Mouse (Mus musculus): ENCODE results near the gene Tmc8. TPM values are rescaled to one million over a fixed set of nuclear protein-coding genes. Genes with fewer than 3 reads are reported as not detected.
"Not testable (repeated sequence)": the region's sequence is repeated elsewhere in the genome, so short reads cannot be mapped to it uniquely, and the experiment has no call there.

Gene Tmc8
- polyA plus RNA-seq, 1 experiment from 2014 or later = 1.2 TPM

DNA sequence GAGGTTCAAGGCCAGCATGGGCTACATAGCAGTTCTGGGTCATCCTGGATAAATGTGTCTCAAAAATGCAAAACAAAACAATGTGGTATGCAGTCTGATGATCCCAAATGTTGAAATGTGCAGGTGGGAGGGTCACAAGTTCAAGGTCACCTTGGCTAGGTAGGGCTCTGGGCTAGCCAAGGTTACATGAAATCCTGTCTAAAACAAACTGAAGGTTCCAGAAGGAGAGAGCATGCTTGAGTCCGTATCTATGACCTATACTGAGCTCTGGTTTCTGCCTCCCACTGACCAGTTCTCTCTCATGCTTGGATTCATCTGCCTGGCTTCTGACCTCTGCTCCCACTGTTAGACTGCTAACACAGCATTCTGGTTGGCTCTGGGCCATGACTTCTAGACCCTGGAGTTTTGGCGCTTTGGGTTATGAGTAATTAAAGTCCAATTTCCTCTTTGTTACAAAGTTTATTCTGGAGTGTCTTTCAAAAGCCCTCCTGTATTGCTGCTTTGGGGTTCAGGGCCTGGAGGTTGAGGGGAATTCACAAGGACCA lies 47.9 kb downstream of the Tmc8 start:
- Histone ChIP-seq H3K9me3 (no peaks in the 10 kb centered on the region), H3K27me3 (no peaks in the 10 kb centered on the region), H3K4me2 (no peak overlapping the region), H3K4me1 (peaks cover 57% of the 10 kb centered on the region), H3K27ac (peak overlapping the region; percentile 75; the same call in 1 of the 2 replicates), H3K36me3 (no peaks in the 10 kb centered on the region), H3K4me3 (no peak overlapping the region), H3K9ac (no peak overlapping the region)
- 60% methylated on average over 2 of the region's 2 CpGs for WGBS
- no peak for ATAC-seq (ENCODE audit: insufficient number of reproducible peaks, low FRiP score, low TSS enrichment, low read depth)

DNA sequence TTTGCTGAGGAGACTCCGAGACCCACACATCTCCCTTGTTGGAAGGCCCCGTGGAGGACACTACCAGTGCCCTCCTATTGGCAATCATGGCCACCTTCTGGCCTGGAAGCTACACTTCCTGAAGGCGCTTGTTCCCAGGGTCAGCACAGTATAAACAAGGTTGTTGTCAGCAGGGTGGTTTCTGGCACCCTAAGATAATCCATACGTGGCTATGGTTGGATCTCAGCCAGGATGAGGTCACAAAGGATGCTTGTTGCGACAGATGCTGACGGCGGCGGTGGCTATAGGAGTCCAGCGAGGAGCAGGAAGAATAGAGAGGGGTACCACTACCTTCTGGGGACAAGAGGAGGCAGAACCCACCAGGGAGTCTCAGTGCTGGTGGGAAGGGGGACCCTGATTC lies 48.5 kb downstream of the Tmc8 start:
- no peak for ATAC-seq (ENCODE audit: insufficient number of reproducible peaks, low FRiP score, low TSS enrichment, low read depth)
- 60% methylated on average over 9 of the region's 9 CpGs for WGBS
- peaks cover 51% of the 10 kb centered on the region for H3K4me1 ChIP-seq

DNA sequence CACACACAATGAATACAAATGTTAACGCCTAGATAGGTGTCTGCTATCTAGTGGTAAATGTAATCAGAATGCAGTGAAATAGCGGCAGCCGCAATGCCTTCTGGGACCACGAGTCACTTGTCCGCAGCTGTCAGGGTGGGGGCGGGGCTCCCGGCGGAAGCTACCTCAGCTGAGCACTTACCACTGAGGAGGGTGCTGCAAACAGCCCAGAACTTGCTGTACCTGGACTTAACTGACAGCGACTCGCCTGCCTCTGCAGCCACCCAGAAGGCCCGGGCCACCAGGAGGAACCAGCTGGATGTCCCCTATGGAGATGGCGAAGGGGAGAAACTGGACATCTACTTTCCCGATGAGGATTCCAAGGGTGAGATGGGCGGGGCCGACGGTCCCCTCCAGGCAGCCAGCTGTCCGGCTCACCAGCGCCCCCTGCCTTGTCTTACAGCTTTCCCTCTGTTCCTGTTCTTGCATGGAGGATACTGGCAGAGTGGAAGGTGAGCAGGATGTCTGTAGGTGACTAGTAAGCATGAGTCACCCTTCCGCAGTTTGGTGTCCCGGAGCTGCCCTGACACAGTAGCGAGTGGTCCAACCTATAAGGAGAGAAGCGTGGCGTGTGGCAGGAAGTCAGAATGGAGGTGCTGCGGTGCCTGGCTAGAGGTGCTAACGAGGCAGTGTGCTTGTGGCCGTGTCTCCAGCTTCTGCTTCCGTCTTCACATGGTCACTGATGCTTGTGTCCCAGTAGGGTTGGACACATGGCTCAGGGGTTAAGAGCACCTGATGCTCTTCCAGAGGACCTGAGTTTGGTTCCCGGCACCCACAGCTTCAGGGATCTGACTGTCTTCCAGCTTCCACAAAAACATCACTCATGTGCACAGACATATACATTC lies 50.5 kb downstream of the Tmc8 start:
- Histone ChIP-seq H3K4me1 (peaks cover 38% of the 10 kb centered on the region), H3K4me2 (peak overlapping the region; percentile 47), H3K9ac (no peak overlapping the region), H3K9me3 (no peaks in the 10 kb centered on the region), H3K36me3 (no peaks in the 10 kb centered on the region), H3K27me3 (no peaks in the 10 kb centered on the region), H3K27ac (no peak overlapping the region), H3K4me3 (peak overlapping the region; percentile 31)
- ATAC-seq (ENCODE audit: insufficient number of reproducible peaks, low FRiP score, low TSS enrichment, low read depth) = peak; percentile 9; the same call in 1 of the 2 replicates
- WGBS = 17% methylated on average over 28 of the region's 28 CpGs

More for the DNA sequence above, 48.5 kb downstream of the Tmc8 start:
- H3K27me3 ChIP-seq = no peaks in the 10 kb centered on the region
- no peaks in the 10 kb centered on the region for H3K36me3 ChIP-seq
- H3K9ac ChIP-seq = no peak overlapping the region
- no peaks in the 10 kb centered on the region for H3K9me3 ChIP-seq
- H3K27ac ChIP-seq = no peak overlapping the region
- no peak overlapping the region for H3K4me3 ChIP-seq
- no peak overlapping the region for H3K4me2 ChIP-seq

- not testable (repeated sequence) for H3K9me3 ChIP-seq; H3K27me3 ChIP-seq; H3K4me3 ChIP-seq; ATAC-seq (ENCODE audit: insufficient number of reproducible peaks, low FRiP score, low TSS enrichment, low read depth); H3K4me2 ChIP-seq; H3K9ac ChIP-seq; H3K36me3 ChIP-seq; H3K27ac ChIP-seq
- WGBS = 90% methylated on average over 5 of the region's 6 CpGs
- H3K4me1 ChIP-seq = peaks cover 31% of the 10 kb centered on the region
These were observed 51.6 kb downstream of the Tmc8 start for GRCm38 (mm10) chr11:117833509-117833908.

DNA sequence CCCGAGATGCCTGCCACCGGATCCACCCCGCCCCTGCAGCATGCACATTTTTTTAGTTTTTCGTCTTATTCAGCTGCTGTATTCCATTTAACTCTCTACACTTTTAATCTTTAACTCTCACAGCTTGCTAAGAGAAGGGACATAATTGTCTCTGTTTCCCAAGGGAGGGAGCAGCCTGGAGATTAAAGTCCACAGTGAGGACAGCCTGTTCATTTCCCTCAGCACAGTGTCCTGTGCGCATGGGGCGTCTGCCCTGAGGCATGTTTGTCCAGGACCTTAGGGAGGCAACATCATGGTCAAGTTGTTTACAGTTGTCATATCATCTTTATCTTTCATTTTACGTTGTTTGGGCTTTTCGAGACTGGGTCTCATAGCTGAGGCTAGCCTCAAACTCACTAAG lies 52.2 kb downstream of the Tmc8 start:
- peaks cover 29% of the 10 kb centered on the region for H3K4me1 ChIP-seq
- no peak overlapping the region for H3K4me3 ChIP-seq
- ATAC-seq (ENCODE audit: insufficient number of reproducible peaks, low FRiP score, low TSS enrichment, low read depth) = no peak
- H3K9me3 ChIP-seq = no peaks in the 10 kb centered on the region
- no peak overlapping the region for H3K27ac ChIP-seq
- no peak overlapping the region for H3K9ac ChIP-seq
- 92% methylated on average over 8 of the region's 8 CpGs for WGBS
- no peaks in the 10 kb centered on the region for H3K27me3 ChIP-seq
- H3K4me2 ChIP-seq = no peak overlapping the region
- H3K36me3 ChIP-seq = no peaks in the 10 kb centered on the region

DNA sequence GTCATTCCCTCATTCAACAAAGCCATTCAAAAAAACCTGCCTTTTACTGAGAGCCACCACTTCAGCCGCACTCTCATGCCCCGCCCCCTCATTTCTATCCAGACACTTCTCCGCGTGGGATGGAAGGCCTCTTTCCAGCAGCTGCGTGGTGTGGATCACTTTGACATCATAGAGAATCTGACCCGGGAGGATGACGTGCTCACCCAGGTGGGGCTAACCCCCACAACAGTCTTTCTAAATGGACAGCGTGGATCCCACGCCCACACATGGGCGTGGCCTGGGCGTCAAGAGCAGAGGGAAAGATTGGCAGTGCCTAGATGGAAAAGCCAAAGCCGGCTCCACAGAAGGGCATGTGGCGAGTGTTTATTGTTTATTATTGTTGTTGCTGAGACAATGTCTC lies 54.4 kb downstream of the Tmc8 start:
- Histone ChIP-seq H3K36me3 (no peaks in the 10 kb centered on the region), H3K9ac (no peak overlapping the region), H3K4me3 (0 out of 2 replicates have a peak overlapping the region, but pooled peaks have one; percentile 4), H3K27ac (no peak overlapping the region), H3K4me2 (no peak overlapping the region), H3K9me3 (no peaks in the 10 kb centered on the region), H3K4me1 (peaks cover 20% of the 10 kb centered on the region), H3K27me3 (no peaks in the 10 kb centered on the region)
- 24% methylated on average over 13 of the region's 13 CpGs for WGBS
- ATAC-seq (ENCODE audit: insufficient number of reproducible peaks, low FRiP score, low TSS enrichment, low read depth) = no peak

GRCm38 (mm10) chr11:117838572-117838971 lies 56.7 kb downstream of the Tmc8 start:
- Histone ChIP-seq H3K4me1 (peaks cover 11% of the 10 kb centered on the region), H3K9me3 (no peaks in the 10 kb centered on the region), H3K4me2 (no peak overlapping the region), H3K27me3 (no peaks in the 10 kb centered on the region), H3K36me3 (no peaks in the 10 kb centered on the region), H3K9ac (no peak overlapping the region), H3K4me3 (no peak overlapping the region), H3K27ac (peak overlapping the region; percentile 50; the same call in 1 of the 2 replicates)
- ATAC-seq (ENCODE audit: insufficient number of reproducible peaks, low FRiP score, low TSS enrichment, low read depth) = 0 out of 2 replicates have a peak, but pooled peaks have one; percentile 31
- WGBS = 61% methylated on average over 2 of the region's 2 CpGs

- H3K27me3 ChIP-seq = no peaks in the 10 kb centered on the region
- peaks cover 11% of the 10 kb centered on the region for H3K4me1 ChIP-seq
- no peaks in the 10 kb centered on the region for H3K36me3 ChIP-seq
- 85% methylated on average over 1 of the region's 1 CpGs for WGBS
- no peak overlapping the region for H3K4me2 ChIP-seq
- peak overlapping the region; percentile 50; the same call in 1 of the 2 replicates for H3K27ac ChIP-seq
- ATAC-seq (ENCODE audit: insufficient number of reproducible peaks, low FRiP score, low TSS enrichment, low read depth) = no peak
- H3K9ac ChIP-seq = no peak overlapping the region
- H3K9me3 ChIP-seq = no peaks in the 10 kb centered on the region
- no peak overlapping the region for H3K4me3 ChIP-seq
These were observed 57.1 kb downstream of the Tmc8 start for GRCm38 (mm10) chr11:117839021-117839420.

DNA sequence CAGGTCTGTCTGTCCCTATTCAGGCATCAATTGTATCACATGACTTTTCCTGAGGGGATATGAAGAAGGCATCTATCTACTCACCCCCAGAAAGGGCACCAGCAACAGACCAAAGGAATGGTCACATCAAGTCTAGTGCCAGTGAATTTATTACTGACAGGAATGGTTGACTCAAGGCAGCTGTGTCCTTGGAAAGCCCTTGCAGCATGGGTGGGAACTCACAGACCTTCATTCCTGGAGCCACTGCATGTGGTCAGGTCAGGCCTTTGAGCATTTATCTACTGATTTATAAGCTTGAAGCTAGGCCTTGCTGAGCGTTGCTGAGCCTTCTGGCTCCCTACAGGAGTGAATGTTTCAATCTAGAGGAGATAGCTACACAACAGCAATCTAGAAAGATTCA lies 59.0 kb downstream of the Tmc8 start:
- Histone ChIP-seq H3K27ac (no peak overlapping the region), H3K9me3 (no peaks in the 10 kb centered on the region), H3K27me3 (no peaks in the 10 kb centered on the region), H3K9ac (no peak overlapping the region), H3K4me1 (peaks cover 11% of the 10 kb centered on the region), H3K4me3 (no peak overlapping the region), H3K36me3 (no peaks in the 10 kb centered on the region), H3K4me2 (no peak overlapping the region)
- ATAC-seq (ENCODE audit: insufficient number of reproducible peaks, low FRiP score, low TSS enrichment, low read depth) = no peak
- 39% methylated on average over 1 of the region's 1 CpGs for WGBS

Other genes with a start within 250 kb of the Tmc8 start
- gene Tnrc6c, start 127.8 kb upstream of the Tmc8 start, polyA plus RNA-seq (2015; fragmentation: Nextera tagmentation; extraction: Ambion mirVana) = 13.2 and 15.4 TPM in 2 replicates
- gene Tmc6, start 122 bp downstream of the Tmc8 start, polyA plus RNA-seq (2015; fragmentation: Nextera tagmentation; extraction: Ambion mirVana) = 24.5 and 25.9 TPM in 2 replicates
- gene 6030468B19Rik, start 15.6 kb downstream of the Tmc8 start, polyA plus RNA-seq (2015; fragmentation: Nextera tagmentation; extraction: Ambion mirVana) = 0.55 TPM in 1 of 2 replicates, not detected in the other
- gene Gm20708, start 27.6 kb downstream of the Tmc8 start, polyA plus RNA-seq (2015; fragmentation: Nextera tagmentation; extraction: Ambion mirVana) = 0.50 and 0.71 TPM in 2 replicates
- gene Syngr2, start 27.6 kb downstream of the Tmc8 start, polyA plus RNA-seq (2015; fragmentation: Nextera tagmentation; extraction: Ambion mirVana) = 74.0 and 85.6 TPM in 2 replicates
- 4.6 and 4.9 TPM in 2 replicates for gene Afmid, start 43.8 kb downstream of the Tmc8 start, polyA plus RNA-seq (2015; fragmentation: Nextera tagmentation; extraction: Ambion mirVana)
- gene Tk1, start 44.0 kb downstream of the Tmc8 start, polyA plus RNA-seq (2015; fragmentation: Nextera tagmentation; extraction: Ambion mirVana) = 119 and 134 TPM in 2 replicates
- 240 and 254 TPM in 2 replicates for gene Birc5, start 67.2 kb downstream of the Tmc8 start, polyA plus RNA-seq (2015; fragmentation: Nextera tagmentation; extraction: Ambion mirVana)
- gene Tmem235, start 78.7 kb downstream of the Tmc8 start, polyA plus RNA-seq (2015; fragmentation: Nextera tagmentation; extraction: Ambion mirVana) = not detected in 2 replicates
- 3.5 and 4.1 TPM in 2 replicates for gene Tha1, start 91.4 kb downstream of the Tmc8 start, polyA plus RNA-seq (2015; fragmentation: Nextera tagmentation; extraction: Ambion mirVana)
- 20.3 and 24.0 TPM in 2 replicates for gene Socs3, start 188.0 kb downstream of the Tmc8 start, polyA plus RNA-seq (2015; fragmentation: Nextera tagmentation; extraction: Ambion mirVana)
- 35.5 and 37.8 TPM in 2 replicates for gene Pgs1, start 204.2 kb downstream of the Tmc8 start, polyA plus RNA-seq (2015; fragmentation: Nextera tagmentation; extraction: Ambion mirVana)